Mouse (Mus musculus) hindbrain, embryonic 15.5 days (tissue): ENCODE data around the gene Stx17. TPM values are rescaled to one million over a fixed set of nuclear protein-coding genes. Genes with fewer than 3 reads are reported as not detected.

Experiments used
- ATAC-seq: fragments of 200-750 bp; cut with Nextera tagmentation; 2 replicates; pipeline ENCODE4 v1.8.0; 2017; ENCODE audit warnings: low read depth, moderate number of reproducible peaks, moderate TSS enrichment; ENCODE audit not compliant: low FRiP score
- H3K27ac ChIP-seq: fragments of 300-500 bp; sonication (generic); replicated peaks from 2 replicates; pipeline ENCODE4 v1.5.1; 2015; ENCODE audit warnings: mild to moderate bottlenecking, inconsistent platforms
- H3K27me3 ChIP-seq: fragments of 300-500 bp; sonication (generic); 2 replicates; pipeline ENCODE4 v1.6.1; 2015; ENCODE audit warnings: control low read depth, inconsistent platforms
- H3K36me3 ChIP-seq: fragments of 300-500 bp; sonication (generic); 2 replicates; pipeline ENCODE4 v1.6.1; 2015; ENCODE audit warnings: control low read depth, inconsistent platforms
- H3K4me1 ChIP-seq: fragments of 300-500 bp; sonication (generic); replicated peaks from 2 replicates; pipeline ENCODE4 v1.6.1; 2015; ENCODE audit warnings: control low read depth, inconsistent platforms
- H3K4me2 ChIP-seq: fragments of 300-500 bp; sonication (generic); 2 replicates; pipeline ENCODE4 v1.6.1; 2015; ENCODE audit warnings: moderate library complexity, mild to moderate bottlenecking, inconsistent platforms
- H3K4me3 ChIP-seq: fragments of 300-500 bp; sonication (generic); 2 replicates; pipeline ENCODE4 v1.5.1; 2015; ENCODE audit warnings: mild to moderate bottlenecking, inconsistent platforms
- H3K9ac ChIP-seq: fragments of 300-500 bp; sonication (generic); 2 replicates; pipeline ENCODE4 v1.6.1; 2015; ENCODE audit warnings: inconsistent platforms
- H3K9me3 ChIP-seq: fragments of 300-500 bp; sonication (generic); 2 replicates; pipeline ENCODE4 v1.6.1; 2016; ENCODE audit warnings: control low read depth, inconsistent platforms
- WGBS: fragments of 180-500 bp; shearing (Covaris S2); methylation state at CpG from one replicate; pipeline ENCODE4 v1.1.7; 2015; 5-methylcytosine and 5-hydroxymethylcytosine counted together
- microRNA counts: library from miRNA; unstranded; fragments of <30 nt; microRNA quantifications from one replicate; lab custom pipeline; 2016
- microRNA-seq: library from miRNA; unstranded; fragments of <30 nt; microRNA quantifications from one replicate; pipeline ENCODE4, GENCODE M21; 2016
- polyA plus RNA-seq: library from polyadenylated mRNA; unstranded; fragments of >200 nt; fragmentation: Nextera tagmentation; extraction: Ambion mirVana; gene quantifications from 2 replicates; pipeline ENCODE4 v1.2.1, GENCODE M21; 2015

The Stx17 gene
- polyA plus RNA-seq, 1 experiment from 2014 or later, result 24.1 TPM

DNA sequence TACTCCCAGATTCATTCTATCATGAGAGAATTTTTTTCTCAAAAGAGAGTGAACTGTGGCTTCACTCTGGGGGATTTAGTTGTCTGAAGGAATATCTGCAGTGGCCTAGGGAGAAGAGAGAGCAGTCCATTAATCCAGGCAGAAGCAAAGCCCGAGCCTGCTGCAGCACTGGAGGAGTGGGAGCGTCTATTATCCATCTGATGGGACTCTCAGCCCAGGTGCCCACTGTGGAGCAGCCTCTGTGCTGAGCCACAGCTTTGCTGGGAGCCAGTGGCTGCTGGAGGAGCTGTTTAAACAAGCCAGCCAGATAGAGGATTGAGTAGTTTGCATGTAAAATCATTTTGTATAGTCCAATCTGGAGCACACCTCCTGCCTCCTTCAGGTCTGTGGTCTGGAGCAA lies 56.2 kb downstream of the Stx17 start:
- Histone ChIP-seq H3K36me3 (no peaks in the 10 kb centered on the region), H3K9ac (no peak overlapping the region), H3K9me3 (no peaks in the 10 kb centered on the region), H3K27me3 (no peaks in the 10 kb centered on the region), H3K4me2 (no peak overlapping the region), H3K27ac (no peak overlapping the region; the same call in 1 of the 2 replicates), H3K4me3 (no peak overlapping the region), H3K4me1 (peaks cover 10% of the 10 kb centered on the region; the same call in 1 of the 2 replicates)
- no peak for ATAC-seq
- 13% methylated on average over 2 of the region's 2 CpGs for WGBS

DNA sequence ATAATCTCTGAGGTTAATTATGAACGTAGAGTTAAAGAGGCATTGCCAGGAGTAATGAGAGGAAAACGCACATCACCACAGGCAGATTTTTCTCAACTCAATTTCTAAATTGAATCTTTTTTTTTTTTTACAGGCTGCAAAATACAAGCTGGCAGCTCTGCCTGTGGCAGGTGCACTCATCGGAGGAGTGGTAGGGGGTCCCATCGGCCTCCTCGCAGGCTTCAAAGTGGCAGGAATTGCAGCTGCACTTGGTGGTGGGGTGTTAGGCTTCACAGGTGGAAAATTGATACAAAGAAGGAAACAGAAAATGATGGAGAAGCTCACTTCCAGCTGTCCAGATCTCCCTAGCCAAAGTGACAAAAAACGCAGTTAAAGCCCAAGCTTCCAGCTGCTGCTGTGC lies 56.7 kb downstream of the Stx17 start:
- 53% methylated on average over 6 of the region's 6 CpGs for WGBS
- Histone ChIP-seq H3K4me3 (no peak overlapping the region), H3K27ac (no peak overlapping the region), H3K4me2 (no peak overlapping the region), H3K9me3 (no peaks in the 10 kb centered on the region), H3K9ac (no peak overlapping the region), H3K36me3 (no peaks in the 10 kb centered on the region), H3K4me1 (peaks cover 10% of the 10 kb centered on the region; the same call in 1 of the 2 replicates), H3K27me3 (no peaks in the 10 kb centered on the region)
- no peak for ATAC-seq

DNA sequence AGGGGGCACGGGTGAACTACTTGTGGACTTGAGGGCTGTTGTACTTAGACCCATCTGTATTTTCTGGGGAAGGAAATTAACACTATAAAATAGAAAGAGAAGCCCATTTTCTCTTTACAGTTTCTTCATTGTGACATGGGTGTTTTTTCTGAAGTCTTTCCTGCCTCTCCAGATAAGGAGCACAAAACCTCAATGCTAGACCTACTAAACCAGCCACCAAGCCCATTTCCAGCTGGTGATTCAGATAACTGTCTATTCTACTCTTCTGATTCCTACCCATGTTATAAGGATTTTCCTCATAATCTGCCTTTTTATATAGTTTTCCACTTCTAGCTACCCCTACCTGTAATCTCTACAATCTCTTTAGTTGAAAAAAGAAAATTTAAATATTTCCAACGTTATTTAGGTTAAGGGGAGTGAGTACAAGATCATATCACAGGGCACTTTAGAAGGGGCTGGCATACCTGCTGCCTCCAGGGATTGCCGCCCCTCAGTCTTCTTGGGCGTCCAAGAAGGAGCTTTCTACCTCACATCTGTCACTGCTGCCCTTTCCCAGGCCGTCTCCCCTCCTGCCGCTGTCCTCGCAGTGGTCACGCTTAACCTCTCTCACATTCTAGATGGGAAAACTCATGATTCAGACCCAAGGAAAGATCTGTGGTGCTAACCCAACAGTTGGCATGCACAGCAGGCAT lies 57.5 kb downstream of the Stx17 start:
- Histone ChIP-seq H3K9me3 (no peaks in the 10 kb centered on the region), H3K4me1 (peaks cover 10% of the 10 kb centered on the region; the same call in 1 of the 2 replicates), H3K9ac (no peak overlapping the region), H3K4me3 (no peak overlapping the region), H3K4me2 (no peak overlapping the region), H3K27me3 (no peaks in the 10 kb centered on the region), H3K27ac (no peak overlapping the region), H3K36me3 (no peaks in the 10 kb centered on the region)
- 85% methylated on average over 8 of the region's 8 CpGs for WGBS
- no peak for ATAC-seq

GRCm38 (mm10) chr4:48197925-48198324 lies 73.2 kb downstream of the Stx17 start:
- Histone ChIP-seq H3K4me2 (no peak overlapping the region), H3K36me3 (0 out of 2 replicates have a peak, but pooled peaks cover 7% of the 10 kb centered on the region), H3K4me3 (no peak overlapping the region), H3K9me3 (no peaks in the 10 kb centered on the region), H3K27ac (no peak overlapping the region), H3K4me1 (no peaks in the 10 kb centered on the region), H3K27me3 (no peaks in the 10 kb centered on the region), H3K9ac (no peak overlapping the region)
- WGBS, result 86% methylated on average over 3 of the region's 3 CpGs
- ATAC-seq, result no peak

GRCm38 (mm10) chr4:48198447-48198846 lies 73.7 kb downstream of the Stx17 start:
- WGBS, result 90% methylated on average over 8 of the region's 8 CpGs
- Histone ChIP-seq H3K4me3 (no peak overlapping the region), H3K9ac (no peak overlapping the region), H3K27ac (no peak overlapping the region), H3K4me2 (no peak overlapping the region), H3K9me3 (no peaks in the 10 kb centered on the region), H3K4me1 (no peaks in the 10 kb centered on the region), H3K27me3 (no peaks in the 10 kb centered on the region), H3K36me3 (0 out of 2 replicates have a peak, but pooled peaks cover 7% of the 10 kb centered on the region)
- no peak for ATAC-seq

- Histone ChIP-seq H3K9ac (no peak overlapping the region), H3K36me3 (0 out of 2 replicates have a peak, but pooled peaks cover 10% of the 10 kb centered on the region), H3K27ac (no peak overlapping the region), H3K27me3 (no peaks in the 10 kb centered on the region), H3K4me2 (no peak overlapping the region), H3K9me3 (no peaks in the 10 kb centered on the region), H3K4me1 (no peaks in the 10 kb centered on the region), H3K4me3 (no peak overlapping the region)
- ATAC-seq, result no peak
- WGBS, result 79% methylated on average over 4 of the region's 4 CpGs
Observed at GRCm38 (mm10) chr4:48203564-48203963, 78.8 kb downstream of the Stx17 start.

- Histone ChIP-seq H3K36me3 (no peaks in the 10 kb centered on the region), H3K9me3 (no peaks in the 10 kb centered on the region), H3K4me2 (no peak overlapping the region), H3K4me1 (no peaks in the 10 kb centered on the region), H3K27ac (no peak overlapping the region), H3K9ac (no peak overlapping the region), H3K4me3 (no peak overlapping the region), H3K27me3 (no peaks in the 10 kb centered on the region)
- ATAC-seq, result no peak
- 16% methylated on average over 2 of the region's 2 CpGs for WGBS
Observed at GRCm38 (mm10) chr4:48225173-48225572, 100.5 kb downstream of the Stx17 start.

- Histone ChIP-seq H3K4me2 (no peak overlapping the region), H3K27me3 (no peaks in the 10 kb centered on the region), H3K27ac (no peak overlapping the region), H3K4me3 (no peak overlapping the region), H3K36me3 (no peaks in the 10 kb centered on the region), H3K9me3 (no peaks in the 10 kb centered on the region), H3K4me1 (no peaks in the 10 kb centered on the region), H3K9ac (no peak overlapping the region)
- no peak for ATAC-seq
- 59% methylated on average over 3 of the region's 3 CpGs for WGBS
Observed at GRCm38 (mm10) chr4:48225604-48226003, 100.9 kb downstream of the Stx17 start.

DNA sequence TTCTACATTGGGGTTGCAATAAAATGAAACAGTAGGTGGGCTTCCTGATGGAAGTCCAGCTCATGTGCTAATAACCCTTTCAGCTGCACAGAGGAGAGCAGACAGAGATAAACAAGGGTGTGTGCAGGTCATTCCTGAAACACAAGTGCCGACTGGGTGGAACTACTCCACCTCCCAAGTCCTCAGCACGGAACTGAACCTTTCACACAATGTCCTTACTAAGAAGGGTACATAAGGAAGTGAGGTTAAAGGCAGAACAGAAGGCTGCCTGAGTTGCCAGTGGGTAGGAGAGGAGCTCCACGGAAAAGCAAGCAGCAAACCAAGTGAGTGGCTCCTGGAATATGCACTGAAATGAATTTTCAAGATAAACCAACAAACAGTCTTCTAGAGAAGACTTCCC lies 102.1 kb downstream of the Stx17 start:
- Histone ChIP-seq H3K9me3 (no peaks in the 10 kb centered on the region), H3K4me3 (no peak overlapping the region), H3K27ac (no peak overlapping the region), H3K4me1 (no peaks in the 10 kb centered on the region), H3K9ac (no peak overlapping the region), H3K27me3 (no peaks in the 10 kb centered on the region), H3K36me3 (no peaks in the 10 kb centered on the region), H3K4me2 (no peak overlapping the region)
- 67% methylated on average over 3 of the region's 3 CpGs for WGBS
- ATAC-seq, result no peak

MicroRNAs within 50 kb of the gene (microRNA counts, 519-probe panel; counts per million panel counts)
- 1,823 counts per million, percentile 15 among the panel's probes with 10 or more counts for microRNA mmu-miR-1958 (lab: Ali Mortazavi, UCI)

Small RNA genes within 50 kb of the gene (microRNA-seq; reads per million reads assigned to microRNA genes)
- gene Mir1958, result not detected

Other genes starting within 250 kb of the Stx17 start
- 2.2 and 2.3 TPM in 2 replicates for gene Nr4a3, start 79.8 kb upstream of the Stx17 start, polyA plus RNA-seq
- gene Erp44, start 154.6 kb downstream of the Stx17 start, polyA plus RNA-seq, result 60.6 and 62.0 TPM in 2 replicates
- 6.1 and 7.1 TPM in 2 replicates for gene Invs, start 154.8 kb downstream of the Stx17 start, polyA plus RNA-seq